Mouse (Mus musculus) 416B (cell line): Measurements from ENCODE around the gene Lrrc8e.
"Not testable (repeated sequence)": the region's sequence is repeated elsewhere in the genome, so short reads cannot be mapped to it uniquely, and the experiment has no call there.

Source experiments
- DNase-seq: peaks from one replicate; pipeline ENCODE4 v3.0.0; 2011; ENCODE audit warnings: low read depth

Gene Lrrc8e

GRCm38 (mm10) chr8:4219617-4220016 is 7.0 kb upstream of the Lrrc8e start:
- no peak for DNase-seq

GRCm38 (mm10) chr8:4222059-4222458 is 4.6 kb upstream of the Lrrc8e start:
- DNase-seq, result no peak

DNA sequence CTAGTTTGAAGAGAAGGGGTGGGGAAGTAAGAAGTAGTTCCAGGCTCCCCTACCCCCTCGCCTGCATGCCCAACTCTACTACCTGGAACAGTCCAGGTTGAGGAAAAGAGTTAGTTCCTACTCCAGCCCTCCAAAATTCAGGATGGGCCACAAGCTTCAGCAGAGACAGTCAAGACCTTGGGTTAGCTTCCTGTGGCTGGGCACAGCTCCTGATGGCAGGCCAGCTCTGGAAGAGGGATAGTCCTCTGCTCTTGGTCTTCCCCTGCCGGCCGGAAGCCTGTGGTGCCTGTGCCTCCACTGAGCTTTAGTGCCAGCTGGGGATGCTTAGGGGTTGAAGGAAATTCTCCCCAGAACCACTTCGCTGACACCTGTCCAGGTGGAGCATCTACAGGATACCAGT is 304 bp upstream of the Lrrc8e start:
- no peak for DNase-seq

DNA sequence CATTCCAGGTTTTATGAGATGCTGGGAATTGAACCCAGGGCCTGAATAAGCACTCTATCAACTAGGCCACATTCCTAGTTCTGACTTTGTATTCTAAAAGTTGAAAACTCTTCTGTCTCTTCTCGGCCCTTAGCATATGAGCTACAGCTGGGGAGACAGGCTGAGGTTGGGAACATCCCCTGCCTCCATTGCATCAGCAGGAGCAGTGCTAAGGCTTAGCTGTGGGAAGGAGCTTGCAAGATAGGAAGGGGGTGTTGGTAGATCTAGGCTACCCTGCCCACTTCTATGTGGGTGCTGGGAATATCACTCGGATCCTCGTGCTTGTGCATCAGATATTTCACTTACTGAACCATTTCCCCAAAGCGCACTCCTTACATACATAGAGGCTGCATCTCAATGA is 1.3 kb downstream of the Lrrc8e start:
- no peak for DNase-seq

GRCm38 (mm10) chr8:4229784-4230183 is 3.2 kb downstream of the Lrrc8e start:
- no peak for DNase-seq

- no peak for DNase-seq
Measured at GRCm38 (mm10) chr8:4230612-4231351, 4.2 kb downstream of the Lrrc8e start.

DNA sequence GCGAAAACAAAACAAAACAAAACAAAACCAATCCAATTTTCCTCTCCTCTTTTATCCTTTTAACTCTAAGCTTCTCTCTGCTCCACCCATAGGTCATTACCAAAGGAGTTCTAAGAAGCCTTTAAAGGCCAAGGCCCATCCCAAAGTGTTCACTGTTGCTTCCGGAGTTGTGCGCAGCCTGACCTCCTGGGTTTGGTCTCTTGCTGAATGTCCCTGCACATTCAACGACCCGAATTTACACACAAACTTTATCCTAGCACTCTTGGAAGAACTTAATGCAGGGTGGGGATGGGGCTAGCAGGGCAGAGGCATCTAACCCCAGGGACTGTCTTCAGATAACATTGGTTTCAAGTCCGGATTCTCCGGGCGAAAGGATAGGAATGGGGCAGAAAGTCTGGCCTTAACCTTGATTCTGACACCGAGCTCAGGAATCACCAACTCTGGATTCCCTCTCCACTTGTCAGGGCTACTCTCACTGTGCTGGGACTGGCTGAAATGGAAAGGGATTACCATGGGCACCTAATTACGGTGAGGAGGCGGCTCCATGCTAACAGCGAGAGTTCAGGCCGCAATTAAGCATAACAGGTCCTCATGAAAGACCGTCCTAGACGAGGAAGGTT is 11.3 kb downstream of the Lrrc8e start:
- DNase-seq, result peak; percentile 85

- DNase-seq, result peak; percentile 99
Measured at GRCm38 (mm10) chr8:4238434-4239192, 12.0 kb downstream of the Lrrc8e start, which contains the start of the genes Map2k7 and Gm49320. Gene Map2k7, plus strand, starts transcription at chr8:4238740. Gene Gm49320, plus strand, starts transcription at chr8:4238865.

DNA sequence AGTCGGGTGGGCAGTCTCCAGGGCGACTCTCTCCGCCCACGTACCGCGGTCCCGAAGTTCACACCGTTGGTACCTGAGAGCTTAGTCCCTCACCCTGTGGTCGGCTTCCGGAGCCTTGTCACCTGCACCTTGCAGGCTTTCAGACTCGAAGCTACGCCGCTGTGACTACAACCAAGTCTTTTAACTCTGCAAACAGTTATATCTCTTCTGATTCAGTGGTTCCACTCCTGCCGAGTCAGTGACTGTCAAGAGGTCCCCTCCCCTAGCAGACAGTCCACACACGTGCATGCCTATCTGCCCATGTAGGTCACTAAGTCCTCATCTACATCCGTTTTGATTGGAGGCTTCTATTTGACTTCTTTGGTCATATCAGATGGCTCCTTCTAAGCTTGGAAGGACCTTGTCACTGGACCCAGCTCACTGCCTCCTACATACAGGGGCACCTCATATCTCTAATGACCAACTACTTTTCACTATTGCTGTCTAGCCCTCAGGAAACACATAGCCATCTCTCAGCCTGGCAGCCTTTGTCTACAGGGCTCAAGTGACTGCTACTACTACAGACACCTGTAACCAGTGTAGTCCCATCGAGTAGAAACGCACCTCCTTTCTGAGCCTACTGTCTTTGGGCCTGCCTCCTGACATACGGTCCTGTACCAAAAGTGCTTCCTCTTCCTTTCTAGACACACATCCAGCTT is 12.7 kb downstream of the Lrrc8e start:
- peak; percentile 49 for DNase-seq

GRCm38 (mm10) chr8:4245061-4245460 is 18.4 kb downstream of the Lrrc8e start:
- DNase-seq, result no peak

DNA sequence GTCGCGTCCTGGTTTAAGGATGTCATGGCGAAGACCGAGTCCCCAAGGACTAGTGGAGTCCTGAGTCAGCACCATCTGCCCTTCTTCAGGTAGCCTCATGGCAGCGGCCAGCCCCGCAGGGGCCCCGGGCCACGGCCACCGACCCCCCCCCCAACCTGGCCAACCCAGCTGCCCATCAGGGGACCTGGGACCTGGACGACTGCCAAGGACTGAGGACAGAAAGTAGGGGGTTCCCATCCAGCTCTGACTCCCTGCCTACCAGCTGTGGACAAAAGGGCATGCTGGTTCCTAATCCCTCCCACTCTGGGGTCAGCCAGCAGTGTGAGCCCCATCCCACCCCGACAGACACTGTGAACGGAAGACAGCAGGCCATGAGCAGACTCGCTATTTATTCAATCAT is 19.1 kb downstream of the Lrrc8e start:
- DNase-seq, result no peak

DNA sequence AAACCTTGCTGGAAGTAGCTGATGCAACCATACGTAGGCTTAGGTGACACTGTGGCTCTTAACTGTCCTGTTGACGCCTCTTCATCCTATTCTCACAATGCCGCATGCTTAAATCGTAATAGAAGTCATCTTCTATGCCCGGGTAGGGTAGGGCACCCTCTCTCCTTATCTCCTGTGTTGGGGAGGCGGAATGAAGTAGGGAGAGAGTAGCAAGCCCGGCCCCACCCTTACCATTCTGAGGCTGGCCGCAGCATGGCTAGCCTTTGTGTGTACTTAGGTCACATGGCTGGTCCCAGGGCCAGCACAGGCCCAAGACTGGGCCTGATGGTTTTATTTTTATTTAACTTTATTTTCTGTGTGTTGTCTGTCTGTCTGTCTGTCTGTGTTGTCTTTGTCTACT is 20.6 kb downstream of the Lrrc8e start:
- DNase-seq, result no peak

- DNase-seq, result no peak
Measured at GRCm38 (mm10) chr8:4247951-4248540, 21.4 kb downstream of the Lrrc8e start, which contains the start of gene Tgfbr3l. Gene Tgfbr3l, plus strand, starts transcription at chr8:4248214.

- DNase-seq, result no peak
Measured at GRCm38 (mm10) chr8:4249213-4249612, 22.6 kb downstream of the Lrrc8e start.

GRCm38 (mm10) chr8:4250306-4250970 is 23.8 kb downstream of the Lrrc8e start:
- DNase-seq, result peak; percentile 79

DNA sequence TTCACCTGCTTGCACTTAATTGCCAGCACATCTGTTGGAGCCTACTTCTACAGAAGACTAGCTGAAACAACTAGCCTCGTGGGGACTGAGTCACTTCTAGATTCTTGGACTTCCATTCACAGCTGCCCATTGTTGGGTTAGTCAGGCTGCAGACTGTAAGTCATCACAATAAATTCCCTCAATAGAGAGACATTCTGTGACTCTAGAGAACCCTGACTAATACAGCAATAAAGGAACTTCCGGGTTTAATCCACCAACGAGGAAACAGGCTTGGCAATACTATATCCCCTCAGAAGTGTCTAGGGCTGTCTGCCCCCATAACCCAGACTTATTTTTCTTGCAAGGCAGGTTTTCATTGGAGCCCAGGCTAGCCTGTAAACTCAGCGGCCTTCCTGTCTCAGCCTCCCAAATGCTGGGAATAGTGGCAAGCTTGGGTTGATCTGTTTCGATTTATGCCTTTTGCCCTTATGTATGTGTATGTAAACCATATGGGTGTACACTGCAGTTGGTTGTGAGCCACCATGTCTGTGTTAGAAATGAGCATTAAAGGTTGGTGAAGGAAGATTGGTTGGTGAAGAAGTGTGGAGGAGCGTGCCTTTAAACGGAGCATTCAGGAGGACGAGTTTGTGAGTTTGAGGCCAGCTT is 25.6 kb downstream of the Lrrc8e start:
- DNase-seq, result peak; percentile 40

- peak; percentile 94 for DNase-seq
Measured at GRCm38 (mm10) chr8:4252934-4253841, 26.6 kb downstream of the Lrrc8e start, which contains the start of gene Snapc2. Gene Snapc2, plus strand, starts transcription at chr8:4253080.

- DNase-seq, result peak; percentile 76
Measured at GRCm38 (mm10) chr8:4254001-4254400, 27.4 kb downstream of the Lrrc8e start.

DNA sequence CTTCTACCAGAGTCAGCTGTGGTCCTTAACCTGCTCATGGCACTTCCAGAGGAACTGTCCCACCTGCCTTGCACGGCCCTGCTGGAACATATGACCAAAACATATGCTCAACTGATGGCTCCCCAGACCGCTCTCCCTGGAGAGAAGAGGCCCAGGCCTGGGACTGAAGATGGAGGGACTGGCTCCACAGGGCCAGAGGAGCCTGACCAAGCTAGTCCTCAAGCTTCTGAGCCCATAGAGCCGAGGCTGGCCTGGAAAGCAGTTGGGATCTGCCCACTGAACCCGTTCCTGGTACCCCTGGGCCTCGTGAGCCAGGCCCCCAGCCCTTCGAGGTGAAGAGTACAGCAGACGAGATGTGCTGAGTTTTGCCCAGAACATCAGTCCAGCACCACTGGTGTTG is 28.8 kb downstream of the Lrrc8e start:
- DNase-seq, result not testable (repeated sequence)

GRCm38 (mm10) chr8:4256911-4257310 is 30.3 kb downstream of the Lrrc8e start:
- DNase-seq, result no peak
